Mouse (Mus musculus) lung, embryonic 15.5 days (tissue): ENCODE data around the gene Olfr1324. TPM values are rescaled to one million over a fixed set of nuclear protein-coding genes. Genes with fewer than 3 reads are reported as not detected.
"Not testable (repeated sequence)": the region's sequence is repeated elsewhere in the genome, so short reads cannot be mapped to it uniquely, and the experiment has no call there.

Experiments
- ATAC-seq: fragments of 200-750 bp; cut with Nextera tagmentation; 2 replicates; pipeline ENCODE4 v1.8.0; 2017; ENCODE audit warnings: moderate number of reproducible peaks, borderline replicate concordance; ENCODE audit not compliant: low FRiP score, low TSS enrichment; ENCODE audit errors: extremely low read depth
- H3K27ac ChIP-seq: fragments of 300-500 bp; sonication (generic); 2 replicates; pipeline ENCODE4 v1.5.1; 2015; ENCODE audit warnings: moderate library complexity, mild to moderate bottlenecking, inconsistent platforms
- H3K27me3 ChIP-seq: fragments of 300-500 bp; sonication (generic); 2 replicates; pipeline ENCODE4 v1.6.1; 2015; ENCODE audit warnings: inconsistent platforms
- H3K36me3 ChIP-seq: fragments of 300-500 bp; sonication (generic); 2 replicates; pipeline ENCODE4 v1.6.1; 2015; ENCODE audit warnings: inconsistent platforms
- H3K4me1 ChIP-seq: fragments of 300-500 bp; sonication (generic); 2 replicates; pipeline ENCODE4 v1.6.1; 2015; ENCODE audit warnings: inconsistent platforms
- H3K4me2 ChIP-seq: fragments of 300-500 bp; sonication (generic); 2 replicates; pipeline ENCODE4 v1.6.1; 2015; ENCODE audit warnings: inconsistent platforms, mild to moderate bottlenecking, moderate library complexity
- H3K4me3 ChIP-seq: fragments of 300-500 bp; sonication (generic); 2 replicates; pipeline ENCODE4 v1.5.1; 2015; ENCODE audit warnings: mild to moderate bottlenecking, inconsistent platforms
- H3K9ac ChIP-seq: fragments of 300-500 bp; sonication (generic); 2 replicates; pipeline ENCODE4 v1.6.1; 2015; ENCODE audit warnings: inconsistent platforms
- H3K9me3 ChIP-seq: fragments of 300-500 bp; sonication (generic); 2 replicates; pipeline ENCODE4 v1.6.1; 2016; ENCODE audit warnings: inconsistent platforms
- WGBS: fragments of 180-500 bp; shearing (Covaris S2); methylation state at CpG from one replicate; pipeline ENCODE4 v1.1.7; 2015; 5-methylcytosine and 5-hydroxymethylcytosine counted together
- polyA plus RNA-seq: library from polyadenylated mRNA; unstranded; fragments of >200 nt; fragmentation: Nextera tagmentation; extraction: Ambion mirVana; gene quantifications from 2 replicates; pipeline ENCODE4 v1.2.1, GENCODE M21; 2015

The Olfr1324 gene
- polyA plus RNA-seq = not detected in 2 replicates

- Histone ChIP-seq H3K9ac (no peak within 1 kb of the TSS), H3K9me3 (no peaks in the 10 kb centered on the region), H3K36me3 (no peaks in the 10 kb centered on the region), H3K27ac (no peak within 1 kb of the TSS), H3K4me3 (no peak within 1 kb of the TSS), H3K27me3 (no peaks in the 10 kb centered on the region), H3K4me2 (no peak within 1 kb of the TSS), H3K4me1 (no peaks in the 10 kb centered on the region)
- 84% methylated on average over 1 of the region's 1 CpGs for WGBS
- no peak for ATAC-seq
Measured at GRCm38 (mm10) chrX:50428398-50428797, at the start of gene Olfr1324. Olfr1324 (minus strand) TSS chrX:50428498.

GRCm38 (mm10) chrX:50470341-50470740, 42.0 kb upstream of the Olfr1324 start:
- H3K9ac ChIP-seq, H3K4me3 ChIP-seq, H3K4me2 ChIP-seq, H3K27me3 ChIP-seq, H3K36me3 ChIP-seq, ATAC-seq, H3K9me3 ChIP-seq, H3K27ac ChIP-seq, H3K4me1 ChIP-seq: not testable (repeated sequence)
- WGBS = 64% methylated on average over 6 of the region's 6 CpGs

- 38% methylated on average over 1 of the region's 1 CpGs for WGBS
- no peak overlapping the region for H3K4me3 ChIP-seq
- H3K36me3 ChIP-seq = no peaks in the 10 kb centered on the region
- no peaks in the 10 kb centered on the region for H3K27me3 ChIP-seq
- no peaks in the 10 kb centered on the region for H3K4me1 ChIP-seq
- no peak overlapping the region for H3K27ac ChIP-seq
- no peaks in the 10 kb centered on the region for H3K9me3 ChIP-seq
- H3K9ac ChIP-seq = no peak overlapping the region
- H3K4me2 ChIP-seq = no peak overlapping the region
- ATAC-seq = no peak
Measured at GRCm38 (mm10) chrX:50456136-50456535, 27.8 kb upstream of the Olfr1324 start.

- ATAC-seq = no peak
- H3K27me3 ChIP-seq = no peaks in the 10 kb centered on the region
- 62% methylated on average over 1 of the region's 1 CpGs for WGBS
- H3K27ac ChIP-seq = no peak overlapping the region
- H3K4me1 ChIP-seq = no peaks in the 10 kb centered on the region
- H3K4me2 ChIP-seq = no peak overlapping the region
- no peak overlapping the region for H3K4me3 ChIP-seq
- no peaks in the 10 kb centered on the region for H3K36me3 ChIP-seq
- no peak overlapping the region for H3K9ac ChIP-seq
- no peaks in the 10 kb centered on the region for H3K9me3 ChIP-seq
Measured at GRCm38 (mm10) chrX:50443352-50443751, 15.1 kb upstream of the Olfr1324 start.

- H3K4me2 ChIP-seq = no peak overlapping the region
- no peaks in the 10 kb centered on the region for H3K27me3 ChIP-seq
- WGBS = 50% methylated on average over 1 of the region's 1 CpGs
- H3K4me1 ChIP-seq = no peaks in the 10 kb centered on the region
- H3K27ac ChIP-seq = no peak overlapping the region
- no peak for ATAC-seq
- H3K9ac ChIP-seq = no peak overlapping the region
- H3K36me3 ChIP-seq = no peaks in the 10 kb centered on the region
- H3K9me3 ChIP-seq = no peaks in the 10 kb centered on the region
- H3K4me3 ChIP-seq = no peak overlapping the region
Measured at GRCm38 (mm10) chrX:50442696-50443095, 14.4 kb upstream of the Olfr1324 start.

GRCm38 (mm10) chrX:50432499-50432898, 4.2 kb upstream of the Olfr1324 start:
- Histone ChIP-seq H3K27me3 (no peaks in the 10 kb centered on the region), H3K4me3 (no peak overlapping the region), H3K36me3 (no peaks in the 10 kb centered on the region), H3K27ac (no peak overlapping the region), H3K9me3 (no peaks in the 10 kb centered on the region), H3K9ac (no peak overlapping the region), H3K4me2 (no peak overlapping the region), H3K4me1 (no peaks in the 10 kb centered on the region)
- 77% methylated on average over 2 of the region's 2 CpGs for WGBS
- ATAC-seq = no peak

GRCm38 (mm10) chrX:50427712-50428328, 478 bp downstream of the Olfr1324 start:
- H3K9me3 ChIP-seq = no peaks in the 10 kb centered on the region
- H3K27ac ChIP-seq = no peak overlapping the region
- no peak overlapping the region for H3K4me3 ChIP-seq
- no peaks in the 10 kb centered on the region for H3K36me3 ChIP-seq
- WGBS = 57% methylated on average over 2 of the region's 2 CpGs
- no peaks in the 10 kb centered on the region for H3K27me3 ChIP-seq
- H3K9ac ChIP-seq = no peak overlapping the region
- no peak overlapping the region for H3K4me2 ChIP-seq
- no peaks in the 10 kb centered on the region for H3K4me1 ChIP-seq
- ATAC-seq = no peak

- Histone ChIP-seq H3K9me3 (no peaks in the 10 kb centered on the region), H3K9ac (no peak overlapping the region), H3K4me2 (no peak overlapping the region), H3K4me1 (no peaks in the 10 kb centered on the region), H3K27me3 (no peaks in the 10 kb centered on the region), H3K27ac (no peak overlapping the region), H3K4me3 (no peak overlapping the region), H3K36me3 (no peaks in the 10 kb centered on the region)
- 72% methylated on average over 3 of the region's 3 CpGs for WGBS
- no peak for ATAC-seq
Measured at GRCm38 (mm10) chrX:50425899-50426436, 2.3 kb downstream of the Olfr1324 start.

GRCm38 (mm10) chrX:50410361-50410760, 17.9 kb downstream of the Olfr1324 start:
- not testable (repeated sequence) for H3K9me3 ChIP-seq, H3K4me3 ChIP-seq, H3K4me2 ChIP-seq, H3K36me3 ChIP-seq, H3K27me3 ChIP-seq, H3K27ac ChIP-seq, H3K4me1 ChIP-seq, H3K9ac ChIP-seq, ATAC-seq
- WGBS = 75% methylated on average over 8 of the region's 8 CpGs

GRCm38 (mm10) chrX:50390616-50391015, 37.7 kb downstream of the Olfr1324 start:
- H3K36me3 ChIP-seq, H3K4me3 ChIP-seq, H3K9me3 ChIP-seq, H3K4me1 ChIP-seq, H3K9ac ChIP-seq, H3K4me2 ChIP-seq, H3K27me3 ChIP-seq, H3K27ac ChIP-seq, ATAC-seq: not testable (repeated sequence)
- WGBS = 70% methylated on average over 4 of the region's 4 CpGs

GRCm38 (mm10) chrX:50374978-50375377, 53.3 kb downstream of the Olfr1324 start:
- H3K4me2 ChIP-seq = no peak overlapping the region

More at GRCm38 (mm10) chrX:50374978-50375377, 53.3 kb downstream of the Olfr1324 start:
- H3K27ac ChIP-seq = no peak overlapping the region
- WGBS = 100% methylated on average over 1 of the region's 1 CpGs
- no peaks in the 10 kb centered on the region for H3K4me1 ChIP-seq
- no peaks in the 10 kb centered on the region for H3K36me3 ChIP-seq
- H3K9ac ChIP-seq = no peak overlapping the region
- ATAC-seq = no peak
- H3K4me3 ChIP-seq = no peak overlapping the region
- no peaks in the 10 kb centered on the region for H3K27me3 ChIP-seq
- 0 out of 2 replicates have a peak, but pooled peaks cover 3% of the 10 kb centered on the region for H3K9me3 ChIP-seq
